Mouse (Mus musculus) skeletal muscle tissue, adult 2 months (tissue): ENCODE results near the gene Sptlc3.

Source experiments
- DNase-seq: peaks from one replicate; pipeline ENCODE4 v3.0.0-alpha.2; 2012; ENCODE audit warnings: low read depth, low spot score

Gene Sptlc3

GRCm38 (mm10) chr2:139637861-139638260 is 144.1 kb downstream of the Sptlc3 start:
- DNase-seq = no peak

- no peak for DNase-seq
Measured at GRCm38 (mm10) chr2:139641757-139642385, 148.2 kb downstream of the Sptlc3 start.

- DNase-seq = no peak
Measured at GRCm38 (mm10) chr2:139649518-139649917, 155.8 kb downstream of the Sptlc3 start.

- no peak for DNase-seq
Measured at GRCm38 (mm10) chr2:139656750-139657149, 163.0 kb downstream of the Sptlc3 start.

- DNase-seq = no peak
Measured at GRCm38 (mm10) chr2:139671838-139672237, 178.1 kb downstream of the Sptlc3 start.

DNA sequence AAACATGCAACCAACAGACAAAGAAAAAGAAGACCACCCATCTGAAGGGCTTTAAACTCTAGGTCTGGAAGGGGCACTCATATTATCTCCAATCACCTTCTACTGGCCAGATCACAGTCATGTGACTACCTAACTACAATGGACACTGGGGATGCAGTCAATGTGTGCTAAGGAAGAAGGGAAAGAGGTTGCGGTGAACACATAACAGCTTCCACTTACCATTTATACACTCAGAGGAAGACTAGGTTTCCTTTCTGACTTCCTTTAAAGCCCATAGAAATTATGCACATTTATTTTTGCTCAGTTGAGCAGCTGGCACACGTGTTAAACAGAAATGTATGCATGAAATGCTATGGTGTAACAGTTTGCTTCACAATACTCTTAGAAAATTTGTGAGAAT is 178.7 kb downstream of the Sptlc3 start:
- no peak for DNase-seq

GRCm38 (mm10) chr2:139677065-139677762 is 183.5 kb downstream of the Sptlc3 start:
- peak; percentile 40 for DNase-seq

DNA sequence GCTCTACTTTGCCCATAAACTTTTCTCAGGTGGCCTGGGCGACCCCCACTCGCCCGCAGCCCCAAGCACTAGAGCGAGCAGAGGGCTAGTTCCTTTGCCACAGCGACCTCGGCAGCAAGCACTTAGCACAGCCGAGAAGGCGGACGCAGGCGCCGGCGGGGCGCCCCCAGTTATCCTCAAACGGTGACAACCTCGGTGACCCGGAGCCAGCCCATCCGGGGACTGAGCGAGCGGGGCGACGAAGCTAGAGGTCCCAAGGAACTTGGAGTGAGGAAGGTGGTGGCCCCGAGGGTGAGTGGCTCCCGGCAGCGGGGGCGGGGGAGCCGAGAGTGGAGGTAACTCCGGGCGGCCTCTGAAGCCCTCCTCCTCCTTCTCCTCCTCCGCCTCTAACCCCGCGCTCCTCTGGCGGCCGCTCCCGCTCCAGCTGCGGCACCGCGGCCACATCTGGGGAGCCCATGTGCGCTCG is 184.1 kb downstream of the Sptlc3 start, which contains the start of gene Ism1:
Gene Ism1, plus strand, starts transcription at position 370 of the 466 bp plus-strand sequence.
- DNase-seq = no peak

GRCm38 (mm10) chr2:139678275-139679140 is 184.8 kb downstream of the Sptlc3 start:
- DNase-seq = no peak

- DNase-seq = no peak
Measured at GRCm38 (mm10) chr2:139682540-139682939, 188.8 kb downstream of the Sptlc3 start.
